Mouse (Mus musculus) erythroblast, embryonic 14.5 days (primary cell): Measurements from ENCODE around the gene Mapre1.

Source experiments
- GATA1 ChIP-seq: IDR thresholded peaks from 2 replicates; pipeline ENCODE4 v1.6.1; 2012; ENCODE audit warnings: low read length, inconsistent platforms, mixed read lengths
- TAL1 ChIP-seq: IDR thresholded peaks from 3 replicates; pipeline ENCODE4 v1.6.1; 2012; ENCODE audit warnings: low read length, inconsistent platforms, mixed read lengths

DNA sequence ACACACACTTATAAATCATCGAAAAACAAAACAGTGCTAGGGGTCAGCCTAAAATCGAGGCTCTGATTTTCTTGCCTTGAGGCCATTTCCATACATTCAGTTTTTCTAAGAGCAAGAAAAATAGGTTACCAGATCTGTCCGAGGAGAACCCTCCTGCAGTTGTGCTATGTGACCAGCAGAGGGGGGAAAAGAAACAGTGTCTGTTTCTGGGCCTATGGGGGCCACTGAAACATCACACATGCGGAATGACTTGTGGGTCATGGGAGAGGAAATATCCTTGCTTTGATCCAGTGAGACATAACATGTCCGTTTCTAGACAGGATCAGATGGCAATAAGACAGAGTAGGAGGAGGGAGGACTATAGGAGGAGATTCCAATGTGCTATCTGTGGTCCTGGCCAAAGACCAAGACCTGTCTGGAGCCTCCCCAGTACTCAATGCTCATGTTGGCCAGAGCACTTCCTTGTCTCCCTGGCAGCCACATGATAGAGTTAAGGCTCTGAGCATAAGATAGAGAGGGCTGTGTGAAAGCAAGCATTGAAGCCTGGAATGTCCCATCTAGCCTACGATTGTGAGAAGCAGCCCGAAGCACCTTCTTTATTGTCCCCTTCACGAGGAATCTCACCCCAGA lies 30.3 kb upstream of the Mapre1 start:
- TF ChIP-seq GATA1 (no peak), TAL1 (no peak)
